Mouse (Mus musculus): Measurements from ENCODE around the gene Apoa2. TPM values are rescaled to one million over a fixed set of nuclear protein-coding genes. Genes with fewer than 3 reads are reported as not detected.

The Apoa2 gene
- polyA plus RNA-seq, 1 experiment, result not detected

GRCm38 (mm10) chr1:171245353-171245752, 20.5 kb downstream of the Apoa2 start:
- TF ChIP-seq USF1 (IDR thresholded peaks at IDR 0.05; ENCODE audit: low read depth), result no peak
- no peak for TF ChIP-seq CEBPB (IDR thresholded peaks at IDR 0.05; ENCODE audit: low read depth)
- TF ChIP-seq MAX (IDR thresholded peaks at IDR 0.05), result no peak
- TF ChIP-seq CTCF (IDR thresholded peaks at IDR 0.05; ENCODE audit: control insufficient read depth, insufficient read depth, insufficient read length), result no peak
- no peak for TF ChIP-seq MYOD1 (IDR thresholded peaks at IDR 0.05; ENCODE audit: control insufficient read depth, insufficient read length, low read depth)
- TF ChIP-seq MYOG (IDR thresholded peaks at IDR 0.05; ENCODE audit: control insufficient read depth, extremely low read depth, insufficient read length), result no peak
- no peak for TF ChIP-seq FOSL1 (IDR thresholded peaks at IDR 0.05; ENCODE audit: insufficient read depth, low read length, poor library complexity, severe bottlenecking)
- H3ac ChIP-seq (ENCODE audit: control insufficient read depth, insufficient read length, low read depth), result no peak overlapping the region
- H3K27me3 ChIP-seq (ENCODE audit: control insufficient read depth, insufficient read depth, insufficient read length), result no peaks in the 10 kb centered on the region
- H3K79me2 ChIP-seq (ENCODE audit: control insufficient read depth, insufficient read depth), result peaks cover 35% of the 10 kb centered on the region
- H3K79me3 ChIP-seq (ENCODE audit: low read depth), result peaks cover 19% of the 10 kb centered on the region
- H3K4me3 ChIP-seq (ENCODE audit: insufficient read depth, poor library complexity, severe bottlenecking), result no peak overlapping the region
- H3K36me3 ChIP-seq (ENCODE audit: control insufficient read depth, insufficient read depth), result peaks cover 7% of the 10 kb centered on the region

- peaks cover 7% of the 10 kb centered on the region for H3K36me3 ChIP-seq (ENCODE audit: control insufficient read depth, insufficient read depth)
- peaks cover 35% of the 10 kb centered on the region for H3K79me2 ChIP-seq (ENCODE audit: control insufficient read depth, insufficient read depth)
- TF ChIP-seq FOSL1 (IDR thresholded peaks at IDR 0.05; ENCODE audit: insufficient read depth, low read length, poor library complexity, severe bottlenecking) (no peak), MYOD1 (IDR thresholded peaks at IDR 0.05; ENCODE audit: control insufficient read depth, insufficient read length, low read depth) (no peak), MYOG (IDR thresholded peaks at IDR 0.05; ENCODE audit: control insufficient read depth, extremely low read depth, insufficient read length) (no peak), CTCF (IDR thresholded peaks at IDR 0.05; ENCODE audit: control insufficient read depth, insufficient read depth, insufficient read length) (peak; percentile 80), USF1 (IDR thresholded peaks at IDR 0.05; ENCODE audit: low read depth) (no peak), CEBPB (IDR thresholded peaks at IDR 0.05; ENCODE audit: low read depth) (no peak), MAX (IDR thresholded peaks at IDR 0.05) (peak; percentile 15)
- H3K79me3 ChIP-seq (ENCODE audit: low read depth), result peaks cover 19% of the 10 kb centered on the region
- H3K4me3 ChIP-seq (ENCODE audit: insufficient read depth, poor library complexity, severe bottlenecking), result peak overlapping the region; percentile 65
- H3K27me3 ChIP-seq (ENCODE audit: control insufficient read depth, insufficient read depth, insufficient read length), result no peaks in the 10 kb centered on the region
- H3ac ChIP-seq (ENCODE audit: control insufficient read depth, insufficient read length, low read depth), result peak overlapping the region; percentile 100
Observed at GRCm38 (mm10) chr1:171246709-171247452, 22.0 kb downstream of the Apoa2 start.

GRCm38 (mm10) chr1:171247453-171247841, 22.6 kb downstream of the Apoa2 start:
- TF ChIP-seq MYOG (IDR thresholded peaks at IDR 0.05; ENCODE audit: control insufficient read depth, extremely low read depth, insufficient read length) (no peak), USF1 (IDR thresholded peaks at IDR 0.05; ENCODE audit: low read depth) (no peak), MYOD1 (IDR thresholded peaks at IDR 0.05; ENCODE audit: control insufficient read depth, insufficient read length, low read depth) (no peak), CEBPB (IDR thresholded peaks at IDR 0.05; ENCODE audit: low read depth) (no peak), CTCF (IDR thresholded peaks at IDR 0.05; ENCODE audit: control insufficient read depth, insufficient read depth, insufficient read length) (no peak), MAX (IDR thresholded peaks at IDR 0.05) (no peak), FOSL1 (IDR thresholded peaks at IDR 0.05; ENCODE audit: insufficient read depth, low read length, poor library complexity, severe bottlenecking) (no peak)
- peaks cover 7% of the 10 kb centered on the region for H3K36me3 ChIP-seq (ENCODE audit: control insufficient read depth, insufficient read depth)
- peak overlapping the region; percentile 65 for H3K4me3 ChIP-seq (ENCODE audit: insufficient read depth, poor library complexity, severe bottlenecking)
- no peaks in the 10 kb centered on the region for H3K27me3 ChIP-seq (ENCODE audit: control insufficient read depth, insufficient read depth, insufficient read length)
- H3ac ChIP-seq (ENCODE audit: control insufficient read depth, insufficient read length, low read depth), result peak overlapping the region; percentile 53
- H3K79me3 ChIP-seq (ENCODE audit: low read depth), result peaks cover 19% of the 10 kb centered on the region
- peaks cover 35% of the 10 kb centered on the region for H3K79me2 ChIP-seq (ENCODE audit: control insufficient read depth, insufficient read depth)

- H3K27me3 ChIP-seq (ENCODE audit: control insufficient read depth, insufficient read depth, insufficient read length), result no peaks in the 10 kb centered on the region
- TF ChIP-seq MAX (IDR thresholded peaks at IDR 0.05) (no peak), USF1 (IDR thresholded peaks at IDR 0.05; ENCODE audit: low read depth) (no peak), CEBPB (IDR thresholded peaks at IDR 0.05; ENCODE audit: low read depth) (no peak), MYOD1 (IDR thresholded peaks at IDR 0.05; ENCODE audit: control insufficient read depth, insufficient read length, low read depth) (no peak), FOSL1 (IDR thresholded peaks at IDR 0.05; ENCODE audit: insufficient read depth, low read length, poor library complexity, severe bottlenecking) (no peak), MYOG (IDR thresholded peaks at IDR 0.05; ENCODE audit: control insufficient read depth, extremely low read depth, insufficient read length) (no peak), CTCF (IDR thresholded peaks at IDR 0.05; ENCODE audit: control insufficient read depth, insufficient read depth, insufficient read length) (no peak)
- peaks cover 7% of the 10 kb centered on the region for H3K36me3 ChIP-seq (ENCODE audit: control insufficient read depth, insufficient read depth)
- H3K79me3 ChIP-seq (ENCODE audit: low read depth), result peaks cover 19% of the 10 kb centered on the region
- H3K4me3 ChIP-seq (ENCODE audit: insufficient read depth, poor library complexity, severe bottlenecking), result no peak overlapping the region
- H3K79me2 ChIP-seq (ENCODE audit: control insufficient read depth, insufficient read depth), result peaks cover 35% of the 10 kb centered on the region
- no peak overlapping the region for H3ac ChIP-seq (ENCODE audit: control insufficient read depth, insufficient read length, low read depth)
Observed at GRCm38 (mm10) chr1:171247916-171248315, 23.1 kb downstream of the Apoa2 start.

- Histone ChIP-seq H3K27me3 (ENCODE audit: control insufficient read depth, insufficient read depth, insufficient read length) (no peaks in the 10 kb centered on the region), H3ac (ENCODE audit: control insufficient read depth, insufficient read length, low read depth) (no peak overlapping the region), H3K79me2 (ENCODE audit: control insufficient read depth, insufficient read depth) (peaks cover 28% of the 10 kb centered on the region), H3K4me3 (ENCODE audit: insufficient read depth, poor library complexity, severe bottlenecking) (no peak overlapping the region), H3K79me3 (ENCODE audit: low read depth) (peaks cover 17% of the 10 kb centered on the region), H3K36me3 (ENCODE audit: control insufficient read depth, insufficient read depth) (peaks cover 1% of the 10 kb centered on the region)
- TF ChIP-seq CTCF (IDR thresholded peaks at IDR 0.05; ENCODE audit: control insufficient read depth, insufficient read depth, insufficient read length) (no peak), USF1 (IDR thresholded peaks at IDR 0.05; ENCODE audit: low read depth) (no peak), CEBPB (IDR thresholded peaks at IDR 0.05; ENCODE audit: low read depth) (no peak)
Observed at GRCm38 (mm10) chr1:171248386-171249226, 23.8 kb downstream of the Apoa2 start.
